Mouse (Mus musculus) hindbrain, embryonic 16.5 days (tissue): ENCODE measurements around the gene Sec11a. TPM values are rescaled to one million over a fixed set of nuclear protein-coding genes. Genes with fewer than 3 reads are reported as not detected.
"Not testable (repeated sequence)": the region's sequence is repeated elsewhere in the genome, so short reads cannot be mapped to it uniquely, and the experiment has no call there.

Source experiments
- ATAC-seq: fragments of 200-750 bp; cut with Nextera tagmentation; 2 replicates; pipeline ENCODE4 v1.8.0; 2017; ENCODE audit warnings: moderate TSS enrichment, moderate library complexity
- H3K27ac ChIP-seq: fragments of 300-500 bp; sonication (generic); 2 replicates; pipeline ENCODE4 v1.5.1; 2014; ENCODE audit warnings: low read depth, mild to moderate bottlenecking, control low read depth, low read length, moderate library complexity
- H3K27me3 ChIP-seq: fragments of 300-500 bp; sonication (generic); replicated peaks from 2 replicates; pipeline ENCODE4 v1.6.1; 2014; ENCODE audit warnings: low read length; ENCODE audit not compliant: control insufficient read depth, insufficient read depth
- H3K36me3 ChIP-seq: fragments of 300-500 bp; sonication (generic); 2 replicates; pipeline ENCODE4 v1.6.1; 2014; ENCODE audit warnings: mild to moderate bottlenecking, low read length, moderate library complexity, mixed read lengths; ENCODE audit not compliant: control insufficient read depth, insufficient read depth
- H3K4me1 ChIP-seq: fragments of 300-500 bp; sonication (generic); 2 replicates; pipeline ENCODE4 v1.6.1; 2014; ENCODE audit warnings: low read depth, low read length; ENCODE audit not compliant: control insufficient read depth, insufficient read depth
- H3K4me2 ChIP-seq: fragments of 300-500 bp; sonication (generic); 2 replicates; pipeline ENCODE4 v1.6.1; 2014; ENCODE audit warnings: mild to moderate bottlenecking, low read length, control low read depth, moderate library complexity
- H3K4me3 ChIP-seq: fragments of 300-500 bp; sonication (generic); 2 replicates; pipeline ENCODE4 v1.5.1; 2014; ENCODE audit warnings: mild to moderate bottlenecking, low read length, control low read depth, moderate library complexity
- H3K9ac ChIP-seq: fragments of 300-500 bp; sonication (generic); 2 replicates; pipeline ENCODE4 v1.6.1; 2014; ENCODE audit warnings: low read depth, mild to moderate bottlenecking, control low read depth, low read length, moderate library complexity
- H3K9me3 ChIP-seq: fragments of 300-500 bp; sonication (generic); 2 replicates; pipeline ENCODE4 v1.6.1; 2014; ENCODE audit warnings: mild to moderate bottlenecking, low read length, moderate library complexity; ENCODE audit not compliant: control insufficient read depth
- WGBS: fragments of 180-500 bp; shearing (Covaris S2); extraction: QIAGEN DNeasy Blood & Tissue Kit; methylation state at CpG from one replicate; pipeline ENCODE4 v1.1.7; 2014; 5-methylcytosine and 5-hydroxymethylcytosine counted together
- polyA plus RNA-seq: library from polyadenylated mRNA; unstranded; fragments of >200 nt; fragmentation: Nextera tagmentation; extraction: Ambion mirVana; gene quantifications from 2 replicates; pipeline ENCODE4 v1.2.1, GENCODE M21; 2015

Gene Sec11a
- polyA plus RNA-seq, 1 experiment from 2014 or later, result 164 TPM

GRCm38 (mm10) chr7:80990276-80990675, 42.7 kb upstream of the Sec11a start:
- no peaks in the 10 kb centered on the region for H3K9me3 ChIP-seq
- no peak overlapping the region for H3K9ac ChIP-seq
- H3K27ac ChIP-seq, result no peak overlapping the region
- H3K4me3 ChIP-seq, result no peak overlapping the region
- WGBS, result 98% methylated on average over 6 of the region's 6 CpGs
- H3K4me2 ChIP-seq, result no peak overlapping the region
- H3K4me1 ChIP-seq, result peaks cover 17% of the 10 kb centered on the region
- no peak for ATAC-seq
- H3K36me3 ChIP-seq, result no peaks in the 10 kb centered on the region
- no peaks in the 10 kb centered on the region for H3K27me3 ChIP-seq

- Histone ChIP-seq H3K27me3 (no peaks in the 10 kb centered on the region), H3K27ac (no peak overlapping the region), H3K4me2 (no peak overlapping the region), H3K9ac (no peak overlapping the region), H3K9me3 (no peaks in the 10 kb centered on the region), H3K4me1 (peaks cover 9% of the 10 kb centered on the region), H3K4me3 (no peak overlapping the region), H3K36me3 (no peaks in the 10 kb centered on the region)
- 76% methylated on average over 4 of the region's 4 CpGs for WGBS
- ATAC-seq, result no peak
Measured at GRCm38 (mm10) chr7:80987805-80988625, 40.4 kb upstream of the Sec11a start.

- Histone ChIP-seq H3K36me3 (no peaks in the 10 kb centered on the region), H3K4me1 (no peaks in the 10 kb centered on the region), H3K9me3 (no peaks in the 10 kb centered on the region), H3K27ac (no peak overlapping the region), H3K4me3 (no peak overlapping the region), H3K9ac (no peak overlapping the region), H3K4me2 (no peak overlapping the region), H3K27me3 (no peaks in the 10 kb centered on the region)
- no peak for ATAC-seq
- 71% methylated on average over 6 of the region's 6 CpGs for WGBS
Measured at GRCm38 (mm10) chr7:80986458-80987187, 39.0 kb upstream of the Sec11a start.

- Histone ChIP-seq H3K9me3 (no peaks in the 10 kb centered on the region), H3K9ac (no peak overlapping the region), H3K4me3 (no peak overlapping the region), H3K4me2 (no peak overlapping the region), H3K4me1 (no peaks in the 10 kb centered on the region), H3K27me3 (no peaks in the 10 kb centered on the region), H3K36me3 (no peaks in the 10 kb centered on the region), H3K27ac (no peak overlapping the region)
- ATAC-seq, result no peak
- 85% methylated on average over 11 of the region's 11 CpGs for WGBS
Measured at GRCm38 (mm10) chr7:80980566-80980965, 33.0 kb upstream of the Sec11a start.

- ATAC-seq, H3K27me3 ChIP-seq, H3K9me3 ChIP-seq, H3K36me3 ChIP-seq, H3K4me2 ChIP-seq, H3K4me3 ChIP-seq, H3K27ac ChIP-seq, H3K9ac ChIP-seq, H3K4me1 ChIP-seq: not testable (repeated sequence)
- WGBS, result 69% methylated on average over 3 of the region's 3 CpGs
Measured at GRCm38 (mm10) chr7:80973638-80974015, 26.0 kb upstream of the Sec11a start.

DNA sequence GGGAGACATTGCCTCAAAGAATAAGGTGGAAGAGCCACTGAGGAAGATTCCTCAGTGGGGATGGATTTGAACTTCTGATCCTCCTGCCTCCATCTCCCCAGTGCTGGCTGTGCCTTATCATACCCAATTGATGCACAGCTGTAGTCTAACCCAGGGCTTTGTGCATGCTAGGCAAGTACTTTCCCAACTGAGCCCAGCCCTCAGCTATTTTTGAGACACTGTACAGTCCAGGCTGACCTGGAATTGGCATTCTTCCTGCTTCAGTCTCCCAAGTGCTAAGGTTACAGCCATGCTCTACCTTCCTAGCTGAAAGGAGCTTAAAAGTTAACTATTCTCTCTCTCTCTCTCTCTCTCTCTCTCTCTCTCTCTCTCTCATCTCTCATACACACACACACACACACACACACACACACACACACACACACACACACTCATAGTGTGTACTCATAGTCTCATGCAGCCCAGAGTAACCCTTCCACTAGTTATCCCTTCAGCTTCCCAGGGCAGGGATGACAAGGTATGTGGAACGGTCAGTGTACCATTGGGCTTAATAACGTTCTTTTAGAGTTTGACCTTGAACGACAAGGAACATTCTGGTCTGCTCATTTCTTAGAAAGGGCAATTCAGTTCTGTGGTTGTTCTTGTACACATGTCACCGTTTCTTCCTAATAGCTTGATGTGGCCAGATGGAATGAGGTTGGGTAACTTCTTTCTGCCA, 25.5 kb upstream of the Sec11a start:
- H3K27me3 ChIP-seq, H3K4me3 ChIP-seq, ATAC-seq, H3K4me1 ChIP-seq, H3K9ac ChIP-seq, H3K36me3 ChIP-seq, H3K4me2 ChIP-seq, H3K27ac ChIP-seq, H3K9me3 ChIP-seq: not testable (repeated sequence)
- WGBS, result 88% methylated on average over 4 of the region's 4 CpGs

DNA sequence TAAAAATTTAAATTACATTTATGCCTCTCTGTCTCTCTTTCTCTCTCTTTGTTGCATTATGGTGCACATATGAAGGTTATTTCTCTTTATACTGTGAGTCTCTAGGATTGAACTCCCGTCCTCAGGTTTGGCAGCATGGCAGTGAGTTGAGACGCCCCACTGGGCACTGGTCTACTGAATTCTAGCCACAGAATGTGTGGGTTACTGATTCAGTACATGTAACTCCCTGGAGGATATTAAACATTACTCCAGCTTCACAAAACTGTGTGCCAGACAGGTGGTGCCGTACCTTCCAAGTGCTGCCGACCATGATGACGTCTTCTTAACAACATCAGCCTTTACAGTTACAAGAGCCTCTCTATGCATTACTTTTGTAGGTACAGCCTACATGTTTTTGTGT, 24.5 kb upstream of the Sec11a start:
- no peak for ATAC-seq
- 87% methylated on average over 5 of the region's 5 CpGs for WGBS
- H3K4me2 ChIP-seq, result no peak overlapping the region

GRCm38 (mm10) chr7:80971419-80971818, 23.8 kb upstream of the Sec11a start:
- Histone ChIP-seq H3K4me3 (no peak overlapping the region), H3K4me1 (no peaks in the 10 kb centered on the region), H3K9ac (no peak overlapping the region), H3K27ac (no peak overlapping the region), H3K9me3 (no peaks in the 10 kb centered on the region), H3K27me3 (no peaks in the 10 kb centered on the region), H3K4me2 (no peak overlapping the region), H3K36me3 (no peaks in the 10 kb centered on the region)
- ATAC-seq, result no peak
- WGBS, result 56% methylated on average over 2 of the region's 2 CpGs

More for the DNA sequence above, 24.5 kb upstream of the Sec11a start:
- Histone ChIP-seq H3K4me3 (no peak overlapping the region), H3K9ac (no peak overlapping the region), H3K4me1 (no peaks in the 10 kb centered on the region), H3K9me3 (no peaks in the 10 kb centered on the region), H3K27ac (no peak overlapping the region), H3K36me3 (no peaks in the 10 kb centered on the region), H3K27me3 (no peaks in the 10 kb centered on the region)

DNA sequence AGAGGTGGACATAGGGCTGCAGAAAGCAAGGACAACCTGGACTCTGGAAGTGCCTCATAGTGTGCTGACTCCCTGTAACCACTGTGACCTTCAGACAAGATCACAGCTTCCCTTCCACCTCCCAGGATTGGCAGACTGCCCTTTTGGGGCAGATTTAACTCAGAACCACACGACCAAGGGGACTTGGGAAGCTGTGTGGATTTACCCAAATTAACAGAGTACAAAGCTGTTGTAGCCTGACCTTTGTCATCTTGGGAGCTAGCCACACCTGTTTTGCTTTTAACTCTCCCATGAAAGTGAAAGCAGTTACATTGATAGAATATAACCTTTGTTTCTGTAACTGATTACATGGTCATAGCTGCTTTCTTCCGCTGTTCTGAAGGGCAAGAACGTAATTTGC, 23.3 kb upstream of the Sec11a start:
- H3K4me2 ChIP-seq, result no peak overlapping the region
- no peak overlapping the region for H3K9ac ChIP-seq
- no peaks in the 10 kb centered on the region for H3K4me1 ChIP-seq
- H3K27ac ChIP-seq, result no peak overlapping the region
- ATAC-seq, result no peak
- H3K36me3 ChIP-seq, result no peaks in the 10 kb centered on the region
- H3K9me3 ChIP-seq, result no peaks in the 10 kb centered on the region
- no peak overlapping the region for H3K4me3 ChIP-seq
- WGBS, result 74% methylated on average over 3 of the region's 3 CpGs
- no peaks in the 10 kb centered on the region for H3K27me3 ChIP-seq
